Mouse (Mus musculus) cortical plate, adult 2 months (tissue): Measurements from ENCODE around the gene Pbp2.

Source experiments
- CTCF ChIP-seq: fragments of 200-500 bp; IDR thresholded peaks from 2 replicates; pipeline ENCODE4 v1.5.1; 2011; ENCODE audit warnings: mild to moderate bottlenecking, control low read depth, low read length; ENCODE audit not compliant: insufficient read depth; ENCODE audit errors: extremely low read depth
- POLR2A ChIP-seq: fragments of 200-500 bp; IDR thresholded peaks from 2 replicates; pipeline ENCODE4 v1.6.1; 2011; ENCODE audit warnings: mild to moderate bottlenecking, low read length, control low read depth; ENCODE audit not compliant: insufficient read depth; ENCODE audit errors: extremely low read depth

DNA sequence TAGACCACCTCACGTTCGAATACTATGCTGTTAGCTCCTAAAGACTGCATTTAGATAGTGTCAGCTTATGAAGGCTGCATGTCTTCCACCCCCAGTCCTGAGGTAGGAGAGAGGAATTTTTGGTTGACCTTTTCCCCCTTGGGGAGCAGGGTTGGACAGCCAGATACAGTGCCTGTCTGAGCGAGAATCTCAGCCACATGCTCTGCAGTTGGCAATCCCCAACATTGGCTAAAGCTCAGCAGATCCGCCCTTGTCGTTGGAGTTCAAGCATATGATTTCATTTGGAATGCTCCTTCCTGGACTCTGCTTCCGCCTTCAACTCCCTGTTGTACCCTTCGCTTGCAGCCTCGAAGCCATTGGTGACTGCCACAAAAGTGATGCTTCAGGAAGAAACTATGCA is 26.2 kb upstream of the Pbp2 start:
- no peak for TF ChIP-seq POLR2A
- no peak for TF ChIP-seq CTCF
